Mouse (Mus musculus) cerebellum, postnatal 4 days (tissue): ENCODE measurements around the gene Sertad3.
"Not testable (repeated sequence)": the region's sequence is repeated elsewhere in the genome, so short reads cannot be mapped to it uniquely, and the experiment has no call there.

Experiments used
- DNase-seq, 2 experiments: peaks; one replicate each; pipeline ENCODE4 v3.0.0; 2022; ENCODE audit warnings: low spot score in 2 of 2, mixed read lengths in 1 of 2

Sertad3 gene

GRCm38 (mm10) chr7:27493022-27493421, 19.5 kb downstream of the Sertad3 start:
- no peak for DNase-seq

GRCm38 (mm10) chr7:27493450-27493849, 19.9 kb downstream of the Sertad3 start:
- DNase-seq = no peak

GRCm38 (mm10) chr7:27494659-27495367, 21.2 kb downstream of the Sertad3 start:
- DNase-seq = not testable (repeated sequence)

GRCm38 (mm10) chr7:27499036-27499435, 25.5 kb downstream of the Sertad3 start, which contains the start of gene Prx:
TSS of gene Prx (plus strand) at chr7:27499324.
- no peak for DNase-seq

GRCm38 (mm10) chr7:27501620-27502019, 28.1 kb downstream of the Sertad3 start:
- DNase-seq = no peak

- DNase-seq = no peak
These were observed 33.3 kb downstream of the Sertad3 start for GRCm38 (mm10) chr7:27506765-27507370.

- peak; percentile 88 to 94 for DNase-seq
These were observed 34.4 kb downstream of the Sertad3 start for GRCm38 (mm10) chr7:27507711-27508647.

GRCm38 (mm10) chr7:27508648-27509005, 35.1 kb downstream of the Sertad3 start:
- DNase-seq = peak in 1 of 2 experiments; percentile 56

- no peak for DNase-seq
These were observed 37.2 kb downstream of the Sertad3 start for GRCm38 (mm10) chr7:27510809-27511208.

GRCm38 (mm10) chr7:27514961-27515360, 41.4 kb downstream of the Sertad3 start:
- DNase-seq = no peak

GRCm38 (mm10) chr7:27518314-27518713, 44.7 kb downstream of the Sertad3 start:
- DNase-seq = no peak

GRCm38 (mm10) chr7:27520104-27520503, 46.5 kb downstream of the Sertad3 start:
- no peak for DNase-seq

GRCm38 (mm10) chr7:27520599-27520998, 47.0 kb downstream of the Sertad3 start:
- DNase-seq = no peak

- no peak for DNase-seq
These were observed 49.4 kb downstream of the Sertad3 start, which contains the start of gene Hipk4 for GRCm38 (mm10) chr7:27522967-27523366. TSS of gene Hipk4 (plus strand) at chr7:27523267.

- no peak for DNase-seq
These were observed 50.2 kb downstream of the Sertad3 start for GRCm38 (mm10) chr7:27523805-27524204.

- peak; percentile 62 to 78 for DNase-seq
These were observed 52.7 kb downstream of the Sertad3 start for GRCm38 (mm10) chr7:27526039-27526827.
